Mouse (Mus musculus) limb, embryonic 15.5 days (tissue): Measurements from ENCODE around the gene Acer1. TPM values are rescaled to one million over a fixed set of nuclear protein-coding genes. Genes with fewer than 3 reads are reported as not detected.

Source experiments
- ATAC-seq: fragments of 200-750 bp; cut with Nextera tagmentation; 2 replicates; pipeline ENCODE4 v1.8.0; 2017; ENCODE audit warnings: low read depth, moderate TSS enrichment; ENCODE audit not compliant: insufficient number of reproducible peaks, low FRiP score, low TSS enrichment
- H3K27ac ChIP-seq: fragments of 300-500 bp; sonication (generic); 2 replicates; pipeline ENCODE4 v1.5.1; 2015; ENCODE audit warnings: moderate library complexity, mild to moderate bottlenecking, inconsistent platforms
- H3K27me3 ChIP-seq: fragments of 300-500 bp; sonication (generic); 2 replicates; pipeline ENCODE4 v1.6.1; 2015; ENCODE audit warnings: inconsistent platforms
- H3K36me3 ChIP-seq: fragments of 300-500 bp; sonication (generic); 2 replicates; pipeline ENCODE4 v1.6.1; 2015; ENCODE audit warnings: inconsistent platforms
- H3K4me1 ChIP-seq: fragments of 300-500 bp; sonication (generic); 2 replicates; pipeline ENCODE4 v1.6.1; 2015; ENCODE audit warnings: inconsistent platforms
- H3K4me2 ChIP-seq: fragments of 300-500 bp; sonication (generic); 2 replicates; pipeline ENCODE4 v1.6.1; 2015; ENCODE audit warnings: mild to moderate bottlenecking, inconsistent platforms
- H3K4me3 ChIP-seq: fragments of 300-500 bp; sonication (generic); 2 replicates; pipeline ENCODE4 v1.5.1; 2015; ENCODE audit warnings: mild to moderate bottlenecking, inconsistent platforms
- H3K9ac ChIP-seq: fragments of 300-500 bp; sonication (generic); 2 replicates; pipeline ENCODE4 v1.6.1; 2015; ENCODE audit warnings: inconsistent platforms
- H3K9me3 ChIP-seq: fragments of 300-500 bp; sonication (generic); 2 replicates; pipeline ENCODE4 v1.6.1; 2016; ENCODE audit warnings: inconsistent platforms
- WGBS: fragments of 180-500 bp; shearing (Covaris S2); methylation state at CpG from one replicate; pipeline ENCODE4 v1.1.7; 2015; 5-methylcytosine and 5-hydroxymethylcytosine counted together
- polyA plus RNA-seq: library from polyadenylated mRNA; unstranded; fragments of >200 nt; fragmentation: Nextera tagmentation; extraction: Ambion mirVana; gene quantifications from 2 replicates; pipeline ENCODE4 v1.2.1, GENCODE M21; 2015

Gene Acer1
- polyA plus RNA-seq, 1 experiment from 2014 or later, result 20.5 TPM

DNA sequence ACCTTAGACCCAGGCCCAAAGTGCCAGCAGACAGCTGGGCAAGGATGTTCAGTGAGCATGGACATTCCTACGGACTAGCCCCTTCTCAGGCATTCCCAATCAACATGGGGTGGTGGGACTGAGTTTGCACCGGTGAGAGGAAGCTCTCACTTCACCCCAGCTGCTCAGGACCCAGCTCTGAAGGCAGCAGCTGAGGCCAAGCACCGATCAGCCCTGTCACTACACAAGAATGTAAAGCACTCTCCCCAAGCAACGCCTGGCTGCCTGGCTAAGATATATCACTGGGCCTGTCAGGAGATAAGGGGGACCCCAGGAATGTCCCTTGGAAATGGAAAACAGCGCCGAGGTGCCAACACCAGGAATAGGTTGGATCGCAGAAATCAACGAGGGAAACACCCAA lies 19.3 kb upstream of the Acer1 start:
- H3K36me3 ChIP-seq, result peaks cover 67% of the 10 kb centered on the region

GRCm38 (mm10) chr17:56999968-57000609 lies 18.2 kb upstream of the Acer1 start, which contains the start of gene Pspn:
Pspn (minus strand) TSS chr17:57000018.
- no peak within 1 kb of the TSS for H3K27ac ChIP-seq
- H3K4me2 ChIP-seq, result no peak within 1 kb of the TSS
- no peak for ATAC-seq
- H3K36me3 ChIP-seq, result peaks cover 67% of the 10 kb centered on the region
- no peak within 1 kb of the TSS for H3K9ac ChIP-seq
- WGBS, result 80% methylated on average over 9 of the region's 9 CpGs
- no peaks in the 10 kb centered on the region for H3K9me3 ChIP-seq
- no peaks in the 10 kb centered on the region for H3K27me3 ChIP-seq
- H3K4me3 ChIP-seq, result no peak within 1 kb of the TSS
- peaks cover 10% of the 10 kb centered on the region for H3K4me1 ChIP-seq

More for the DNA sequence above, 19.3 kb upstream of the Acer1 start:
- Histone ChIP-seq H3K9me3 (no peaks in the 10 kb centered on the region), H3K9ac (no peak overlapping the region), H3K27ac (peak overlapping the region; percentile 27; the same call in 1 of the 2 replicates), H3K4me2 (no peak overlapping the region), H3K27me3 (no peaks in the 10 kb centered on the region), H3K4me3 (no peak overlapping the region), H3K4me1 (peaks cover 10% of the 10 kb centered on the region)
- ATAC-seq, result no peak
- WGBS, result 59% methylated on average over 8 of the region's 8 CpGs

GRCm38 (mm10) chr17:56999414-56999813 lies 17.5 kb upstream of the Acer1 start:
- Histone ChIP-seq H3K27me3 (no peaks in the 10 kb centered on the region), H3K9me3 (no peaks in the 10 kb centered on the region), H3K27ac (no peak overlapping the region), H3K4me2 (no peak overlapping the region), H3K4me3 (no peak overlapping the region), H3K36me3 (peaks cover 67% of the 10 kb centered on the region), H3K4me1 (peaks cover 10% of the 10 kb centered on the region), H3K9ac (no peak overlapping the region)
- no peak for ATAC-seq
- 88% methylated on average over 9 of the region's 9 CpGs for WGBS

- H3K27me3 ChIP-seq, result no peaks in the 10 kb centered on the region
- peak within 1 kb of the TSS; percentile 74 for H3K27ac ChIP-seq
- peak within 1 kb of the TSS; percentile 65 for H3K9ac ChIP-seq
- H3K9me3 ChIP-seq, result no peaks in the 10 kb centered on the region
- peak; percentile 98 for ATAC-seq
- peak within 1 kb of the TSS; percentile 91 for H3K4me3 ChIP-seq
- H3K36me3 ChIP-seq, result peaks cover 68% of the 10 kb centered on the region
- under 1% methylated on average over 38 of the region's 38 CpGs for WGBS
- H3K4me1 ChIP-seq, result peaks cover 10% of the 10 kb centered on the region
- H3K4me2 ChIP-seq, result peak within 1 kb of the TSS; percentile 70
Observed at GRCm38 (mm10) chr17:56997029-56997667, 15.2 kb upstream of the Acer1 start, which contains the start of gene Alkbh7. Alkbh7 (plus strand) TSS chr17:56997339.

- peaks cover 69% of the 10 kb centered on the region for H3K36me3 ChIP-seq
- H3K27me3 ChIP-seq, result no peaks in the 10 kb centered on the region
- peaks cover 13% of the 10 kb centered on the region for H3K4me1 ChIP-seq
- no peak overlapping the region for H3K9ac ChIP-seq
- 58% methylated on average over 2 of the region's 2 CpGs for WGBS
- peak overlapping the region; percentile 91 for H3K4me3 ChIP-seq
- no peaks in the 10 kb centered on the region for H3K9me3 ChIP-seq
- no peak overlapping the region for H3K4me2 ChIP-seq
- no peak overlapping the region for H3K27ac ChIP-seq
- no peak for ATAC-seq
Observed at GRCm38 (mm10) chr17:56996506-56996905, 14.6 kb upstream of the Acer1 start.

DNA sequence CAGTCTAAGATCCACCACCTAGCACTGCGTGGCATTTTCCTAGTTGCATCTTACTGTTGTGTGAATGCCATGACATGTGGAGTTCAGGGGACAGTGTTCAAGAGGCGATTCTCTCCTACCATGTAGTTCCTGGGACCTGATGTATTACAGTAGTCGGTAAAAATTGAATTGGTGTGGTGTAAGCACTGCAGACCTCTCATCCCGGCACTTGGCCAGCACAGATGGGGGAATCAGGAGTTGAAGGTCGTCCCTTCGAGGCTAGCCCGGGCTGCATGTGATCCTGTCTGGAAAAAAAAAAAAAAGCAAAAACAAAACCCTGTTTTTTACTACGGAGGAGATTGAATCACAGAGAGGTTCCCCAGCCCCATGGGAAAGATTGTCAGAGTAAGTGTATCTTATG lies 13.1 kb upstream of the Acer1 start:
- 91% methylated on average over 8 of the region's 8 CpGs for WGBS
- Histone ChIP-seq H3K9me3 (no peaks in the 10 kb centered on the region), H3K4me3 (no peak overlapping the region), H3K4me1 (peaks cover 20% of the 10 kb centered on the region), H3K36me3 (peaks cover 68% of the 10 kb centered on the region), H3K4me2 (no peak overlapping the region), H3K9ac (no peak overlapping the region), H3K27ac (no peak overlapping the region), H3K27me3 (no peaks in the 10 kb centered on the region)
- ATAC-seq, result no peak

- no peak overlapping the region for H3K27ac ChIP-seq
- peak overlapping the region; percentile 85 for H3K4me3 ChIP-seq
- peak overlapping the region; percentile 72 for H3K4me2 ChIP-seq
- no peak for ATAC-seq
- 0 out of 2 replicates have a peak overlapping the region, but pooled peaks have one; percentile 83 for H3K9ac ChIP-seq
- peaks cover 46% of the 10 kb centered on the region for H3K36me3 ChIP-seq
- H3K27me3 ChIP-seq, result no peaks in the 10 kb centered on the region
- 71% methylated on average over 2 of the region's 2 CpGs for WGBS
- peaks cover 12% of the 10 kb centered on the region for H3K4me1 ChIP-seq
- H3K9me3 ChIP-seq, result no peaks in the 10 kb centered on the region
Observed at GRCm38 (mm10) chr17:56990966-56991365, 9.0 kb upstream of the Acer1 start.

GRCm38 (mm10) chr17:56990115-56990746 lies 8.3 kb upstream of the Acer1 start, which contains the start of gene Clpp:
Clpp (plus strand) TSS chr17:56990305.
- under 1% methylated on average over 52 of the region's 52 CpGs for WGBS
- Histone ChIP-seq H3K9me3 (no peaks in the 10 kb centered on the region), H3K4me1 (peaks cover 12% of the 10 kb centered on the region), H3K36me3 (peaks cover 38% of the 10 kb centered on the region), H3K27ac (peak within 1 kb of the TSS; percentile 78), H3K27me3 (no peaks in the 10 kb centered on the region), H3K9ac (peak within 1 kb of the TSS; percentile 83), H3K4me2 (peak within 1 kb of the TSS; percentile 72), H3K4me3 (peak within 1 kb of the TSS; percentile 85)
- peak; percentile 96 for ATAC-seq

- no peaks in the 10 kb centered on the region for H3K9me3 ChIP-seq
- peak overlapping the region; percentile 85 for H3K4me3 ChIP-seq
- peak; percentile 86 for ATAC-seq
- peaks cover 12% of the 10 kb centered on the region for H3K4me1 ChIP-seq
- peaks cover 32% of the 10 kb centered on the region for H3K36me3 ChIP-seq
- no peaks in the 10 kb centered on the region for H3K27me3 ChIP-seq
- peak overlapping the region; percentile 78 for H3K27ac ChIP-seq
- peak overlapping the region; percentile 42; the same call in 1 of the 2 replicates for H3K9ac ChIP-seq
- WGBS, result 3% methylated on average over 25 of the region's 25 CpGs
- peak overlapping the region; percentile 72 for H3K4me2 ChIP-seq
Observed at GRCm38 (mm10) chr17:56989467-56990114, 7.7 kb upstream of the Acer1 start.

GRCm38 (mm10) chr17:56988921-56989430 lies 7.0 kb upstream of the Acer1 start:
- H3K27me3 ChIP-seq, result no peaks in the 10 kb centered on the region

GRCm38 (mm10) chr17:56988441-56988840 lies 6.5 kb upstream of the Acer1 start:
- WGBS, result 79% methylated on average over 7 of the region's 7 CpGs
- H3K4me1 ChIP-seq, result peaks cover 12% of the 10 kb centered on the region

More at GRCm38 (mm10) chr17:56988921-56989430, 7.0 kb upstream of the Acer1 start:
- Histone ChIP-seq H3K9me3 (no peaks in the 10 kb centered on the region), H3K36me3 (peaks cover 26% of the 10 kb centered on the region), H3K4me2 (peak overlapping the region; percentile 72), H3K27ac (no peak overlapping the region), H3K4me3 (peak overlapping the region; percentile 85), H3K4me1 (peaks cover 12% of the 10 kb centered on the region), H3K9ac (no peak overlapping the region)
- 67% methylated on average over 7 of the region's 7 CpGs for WGBS
- no peak for ATAC-seq

More at GRCm38 (mm10) chr17:56988441-56988840, 6.5 kb upstream of the Acer1 start:
- Histone ChIP-seq H3K4me3 (no peak overlapping the region), H3K4me2 (no peak overlapping the region), H3K9me3 (no peaks in the 10 kb centered on the region), H3K27me3 (no peaks in the 10 kb centered on the region), H3K9ac (no peak overlapping the region), H3K27ac (no peak overlapping the region), H3K36me3 (peaks cover 20% of the 10 kb centered on the region)
- no peak for ATAC-seq
